Mouse (Mus musculus): ENCODE results near the gene Arl1.
"Not testable (repeated sequence)": the region's sequence is repeated elsewhere in the genome, so short reads cannot be mapped to it uniquely, and the experiment has no call there.

The Arl1 gene

GRCm38 (mm10) chr10:88730571-88731495 is at the start of gene Arl1:
Gene Arl1, plus strand, starts transcription at chr10:88730858.
- DNase-seq: peak; percentile 96

GRCm38 (mm10) chr10:88682904-88683563 is 47.6 kb upstream of the Arl1 start:
- no peak for DNase-seq

DNA sequence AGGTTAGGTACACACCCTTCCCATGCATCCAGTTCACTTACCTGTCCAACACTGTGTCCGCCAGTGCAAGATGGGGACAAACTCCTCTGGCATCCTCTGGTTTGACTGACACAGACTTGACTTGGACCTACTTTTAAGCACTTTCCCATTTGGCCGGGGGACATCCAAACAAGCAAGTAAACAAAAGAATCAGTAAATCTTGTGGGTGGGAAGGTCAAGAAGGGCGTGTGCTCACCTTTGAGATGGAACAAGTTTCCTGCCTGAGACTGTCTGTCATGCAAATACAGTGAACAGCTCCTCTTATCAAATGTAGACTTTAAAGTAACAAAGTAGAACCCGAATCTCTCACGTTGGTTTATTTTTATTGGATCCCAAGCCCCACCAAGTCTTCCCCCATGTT is 45.7 kb upstream of the Arl1 start, which contains the start of gene Spic:
Gene Spic (minus strand): TSS at position 91 of the 400 bp plus-strand sequence.
- no peak for DNase-seq

DNA sequence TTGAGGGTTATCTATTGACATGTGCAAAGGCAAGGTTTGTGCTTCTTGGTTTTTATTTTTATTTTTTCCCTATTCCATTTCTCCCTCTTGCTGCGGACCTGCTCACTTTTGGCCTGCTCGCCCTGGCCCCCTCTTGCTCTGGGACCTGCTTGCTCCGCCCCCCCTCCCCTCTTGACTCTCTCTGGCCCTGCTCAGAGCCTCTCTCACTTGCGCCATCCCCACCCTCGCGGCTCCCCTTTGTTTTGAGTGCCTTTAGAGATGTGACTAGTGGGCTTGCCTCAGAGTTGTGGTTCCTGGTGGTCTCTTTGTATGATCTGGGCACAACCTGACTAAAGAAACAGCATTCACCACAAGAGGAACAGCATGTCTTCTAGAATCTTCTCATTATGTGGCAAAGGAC is 29.7 kb upstream of the Arl1 start:
- no peak for DNase-seq

- peak; percentile 58 for DNase-seq
Measured at GRCm38 (mm10) chr10:88708671-88709523, 21.8 kb upstream of the Arl1 start.

GRCm38 (mm10) chr10:88712359-88712758 is 18.3 kb upstream of the Arl1 start:
- no peak for DNase-seq

GRCm38 (mm10) chr10:88714744-88715143 is 15.9 kb upstream of the Arl1 start:
- no peak for DNase-seq

GRCm38 (mm10) chr10:88715621-88716020 is 15.0 kb upstream of the Arl1 start:
- DNase-seq: no peak

- no peak for DNase-seq
Measured at GRCm38 (mm10) chr10:88716986-88717755, 13.5 kb upstream of the Arl1 start.

GRCm38 (mm10) chr10:88717756-88718025 is 13.0 kb upstream of the Arl1 start:
- no peak for DNase-seq

DNA sequence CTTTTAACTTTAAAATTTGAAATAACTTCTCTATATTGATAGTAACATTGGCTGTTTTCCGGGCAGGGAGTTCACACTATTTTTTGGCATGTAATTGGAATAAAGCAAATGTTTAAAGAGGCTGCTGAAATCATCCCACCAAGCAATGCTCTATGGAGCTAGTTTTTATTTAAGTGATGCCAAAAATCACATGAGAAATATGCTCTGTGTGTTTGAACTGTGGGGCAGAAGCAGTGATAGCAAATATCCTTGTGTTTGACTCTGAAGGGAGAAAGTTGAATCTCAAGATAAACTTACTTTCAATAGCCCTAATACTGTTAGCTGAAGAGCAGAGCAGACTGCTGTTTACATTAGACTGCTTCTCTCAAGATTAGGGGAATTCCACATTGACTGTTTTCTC is 11.0 kb upstream of the Arl1 start:
- DNase-seq: no peak

DNA sequence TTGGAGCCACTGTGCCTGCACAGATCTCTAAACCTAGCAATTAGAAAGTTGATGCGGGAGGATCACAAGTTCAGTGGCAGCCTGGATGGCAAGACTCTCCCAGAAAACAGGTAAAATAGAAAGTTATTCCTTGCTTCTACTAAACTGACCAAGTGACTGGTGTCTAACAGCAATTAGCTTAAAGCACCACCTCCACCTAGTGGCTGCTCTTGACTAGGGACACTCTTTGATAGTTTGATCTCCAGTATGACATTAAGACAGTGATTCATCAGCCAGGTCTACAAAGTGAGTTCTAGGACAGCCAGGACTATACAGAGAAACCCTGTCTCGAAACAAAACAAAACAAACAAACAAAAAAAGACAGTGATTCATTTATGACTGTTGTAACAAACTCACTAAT is 5.3 kb upstream of the Arl1 start:
- peak; percentile 31 for DNase-seq

DNA sequence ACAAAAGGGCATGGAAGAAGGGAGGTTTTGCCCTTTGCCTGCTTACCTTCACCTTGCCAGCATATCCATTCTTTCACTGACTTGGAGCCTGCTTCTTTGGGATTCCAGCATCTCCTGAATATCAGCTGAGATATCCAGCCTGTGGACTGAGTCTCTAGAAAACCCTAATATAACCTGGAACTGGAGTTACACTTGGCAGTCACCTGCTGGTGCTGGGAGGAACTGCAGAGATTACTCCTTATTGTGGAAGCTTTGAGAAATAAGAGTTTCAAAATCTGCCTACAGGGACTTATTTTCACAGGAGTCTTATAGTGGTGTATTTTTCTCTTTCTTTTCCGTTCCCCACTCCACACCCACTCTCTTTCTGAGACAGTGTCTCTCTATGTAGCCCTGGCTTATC is 3.5 kb upstream of the Arl1 start:
- peak; percentile 62 for DNase-seq

DNA sequence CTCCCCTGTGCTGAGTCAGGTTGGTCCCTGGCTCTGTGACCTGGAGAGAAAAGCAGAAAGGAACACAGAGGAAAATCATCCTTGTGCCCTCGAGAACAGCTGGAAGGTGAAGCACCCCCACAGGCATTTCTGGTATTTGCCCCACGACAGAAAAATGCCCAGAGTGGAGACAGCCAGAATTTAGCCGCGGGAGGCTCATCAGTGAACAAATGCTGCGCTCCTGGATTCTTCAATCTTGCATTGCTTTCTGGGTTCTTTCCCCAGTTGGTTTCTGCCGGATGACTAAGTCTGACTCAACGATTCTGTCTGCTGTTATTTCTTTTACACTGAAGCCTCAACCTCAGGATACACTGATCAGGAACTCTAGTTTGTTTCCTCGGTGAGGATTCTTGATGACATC is 2.5 kb upstream of the Arl1 start:
- no peak for DNase-seq

GRCm38 (mm10) chr10:88731496-88732308 is 1.0 kb downstream of the Arl1 start:
- no peak for DNase-seq

DNA sequence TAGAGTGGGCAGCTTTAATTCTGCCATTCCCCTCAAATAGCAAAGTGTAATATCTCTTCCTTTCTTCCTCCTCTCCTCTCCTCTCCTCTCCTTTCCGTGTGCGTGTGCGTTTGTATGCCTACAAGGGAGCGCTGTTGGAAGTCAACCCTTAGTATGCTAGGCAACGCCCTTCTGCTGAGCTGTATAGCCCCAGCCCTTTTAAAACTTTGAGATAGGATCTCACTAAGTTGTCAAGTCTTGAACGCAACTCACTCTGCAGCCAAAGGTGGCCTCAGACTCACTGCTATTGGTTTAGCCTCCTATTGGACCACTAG is 1.6 kb downstream of the Arl1 start:
- DNase-seq: no peak

DNA sequence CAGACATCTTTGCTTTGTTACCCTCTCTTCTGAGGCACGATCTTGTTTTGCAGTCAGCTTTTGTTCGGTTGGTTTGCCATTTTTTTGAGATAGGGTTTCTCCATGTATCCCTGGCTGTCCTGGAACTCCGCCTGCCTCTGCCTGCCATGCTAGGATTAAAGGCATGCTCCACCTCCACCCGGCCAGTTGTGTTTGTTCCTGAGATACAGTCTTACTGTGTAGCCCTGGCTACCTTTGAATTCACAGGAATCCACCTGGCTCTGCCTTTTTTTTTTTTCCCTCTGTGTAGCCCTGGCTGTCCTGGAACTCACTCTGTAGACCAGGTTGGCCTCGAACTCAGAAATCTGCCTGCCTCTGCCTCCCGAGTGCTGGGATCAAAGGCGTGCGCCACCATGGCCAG is 8.4 kb downstream of the Arl1 start:
- not testable (repeated sequence) for DNase-seq

DNA sequence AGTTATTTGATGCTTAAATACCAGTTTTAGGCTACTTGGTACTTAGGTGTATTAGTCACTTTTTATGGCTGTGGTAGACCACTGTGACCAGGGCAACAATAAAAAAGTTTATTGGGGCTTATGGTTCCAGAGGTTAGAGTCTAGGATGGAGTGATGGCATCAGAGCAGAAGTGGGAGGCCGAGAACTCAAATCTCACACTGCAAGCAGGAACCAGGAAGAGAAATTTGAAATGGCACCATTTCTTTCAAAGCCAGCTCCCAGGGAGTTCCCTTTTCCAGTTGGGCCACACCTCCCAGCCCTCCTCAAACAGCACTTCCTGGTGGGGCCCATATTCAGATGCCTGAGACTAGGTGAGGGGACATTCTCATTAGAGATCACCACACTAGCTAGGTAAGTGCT is 9.2 kb downstream of the Arl1 start:
- no peak for DNase-seq

DNA sequence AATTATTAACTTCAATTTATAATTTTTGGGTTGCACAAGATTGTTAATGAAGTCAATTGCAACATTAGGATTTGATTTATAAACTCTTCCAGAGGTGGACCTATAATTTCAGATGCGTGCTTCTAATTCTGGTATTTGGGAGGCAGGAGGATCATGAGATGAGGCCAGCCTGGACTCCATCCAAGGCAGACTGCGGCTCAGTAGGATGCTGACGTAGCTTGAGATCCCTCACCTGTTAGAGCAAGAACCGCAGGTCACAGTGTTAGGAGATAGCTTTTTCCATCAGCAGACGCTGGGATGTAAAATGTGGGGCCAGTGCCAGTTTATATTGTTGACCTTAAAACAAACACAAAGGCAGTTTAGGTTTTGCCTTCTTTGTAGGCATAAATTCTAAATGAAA is 10.1 kb downstream of the Arl1 start:
- no peak for DNase-seq

DNA sequence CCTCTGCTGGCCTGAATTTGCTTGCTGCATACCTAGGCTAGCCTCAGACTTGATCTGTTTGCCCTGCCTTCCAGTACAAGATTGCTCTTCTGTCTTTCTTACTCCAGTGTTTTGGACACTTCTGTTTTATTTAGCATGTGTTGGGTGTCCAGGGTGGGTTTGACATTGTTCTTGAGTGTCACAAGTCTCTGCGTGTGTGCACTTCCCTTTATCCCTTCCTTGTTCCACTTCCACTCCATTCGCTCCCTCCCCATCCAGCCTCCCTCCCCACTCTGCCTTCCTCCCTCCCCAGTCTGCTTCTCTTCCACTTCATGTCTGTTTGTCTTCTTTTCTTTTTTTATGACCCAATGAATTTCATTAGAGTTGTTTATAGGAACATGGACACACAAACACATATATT is 10.8 kb downstream of the Arl1 start:
- no peak for DNase-seq

- DNase-seq: no peak
Measured at GRCm38 (mm10) chr10:88761524-88762212, 31.0 kb downstream of the Arl1 start.
